Mouse (Mus musculus): ENCODE results near the gene Ccnl2. TPM values are rescaled to one million over a fixed set of nuclear protein-coding genes. Genes with fewer than 3 reads are reported as not detected.

Ccnl2 gene
- total and polyA plus RNA-seq, 3 experiments = 46.1 to 103 (median 48.6) TPM

GRCm38 (mm10) chr4:155769880-155770512 is 42.3 kb upstream of the Ccnl2 start (continued):
- no peak for TF ChIP-seq MEF2A (IDR thresholded peaks at IDR 0.05; ENCODE audit: extremely low read depth, insufficient replicate concordance, low read depth, low read length, poor library complexity, severe bottlenecking)
- no peak for TF ChIP-seq USF2 (IDR thresholded peaks at IDR 0.05; ENCODE audit: borderline replicate concordance in 1 of 2, insufficient read depth in 1 of 2, low read depth in 1 of 2, low read length in 2 of 2)
- peak; percentile 66; the same call in 1 of the 2 replicates for TF ChIP-seq MXI1 (IDR thresholded peaks at IDR 0.05; ENCODE audit: low read depth, low read length)
- TF ChIP-seq MYC (IDR thresholded peaks at IDR 0.05; ENCODE audit: low read depth, low read length) = no peak
- TF ChIP-seq SIN3A (IDR thresholded peaks at IDR 0.05; ENCODE audit: low read length) = peak; percentile 54; the same call in 1 of the 2 replicates
- no peak for TF ChIP-seq ZKSCAN1 (IDR thresholded peaks at IDR 0.05; ENCODE audit: low read depth, low read length)
- no peak for TF ChIP-seq ETS1 (IDR thresholded peaks at IDR 0.05; ENCODE audit: low read depth, low read length)
- peak; percentile 33; the same call in 1 of the 2 replicates for TF ChIP-seq ZC3H11A (IDR thresholded peaks at IDR 0.05; ENCODE audit: low read depth, low read length)
- TF ChIP-seq TAL1 (IDR thresholded peaks at IDR 0.05; ENCODE audit: low read length) = no peak

GRCm38 (mm10) chr4:155770626-155771025 is 41.7 kb upstream of the Ccnl2 start:
- TF ChIP-seq NELFE (IDR thresholded peaks at IDR 0.05; ENCODE audit: low read depth, low read length) (no peak), MAFK (IDR thresholded peaks at IDR 0.05; ENCODE audit: borderline replicate concordance, low read depth, low read length) (no peak), UBTF (IDR thresholded peaks at IDR 0.05; ENCODE audit: borderline replicate concordance, insufficient read depth, low read depth, low read length) (no peak), MAX (IDR thresholded peaks at IDR 0.05; ENCODE audit: low read length) (no peak), ELF1 (IDR thresholded peaks at IDR 0.05; ENCODE audit: low read depth, low read length) (no peak), SMC3 (IDR thresholded peaks at IDR 0.05; ENCODE audit: low read depth, low read length) (no peak), RCOR1 (IDR thresholded peaks at IDR 0.05; ENCODE audit: low read depth, low read length) (no peak), EP300 (IDR thresholded peaks at IDR 0.05; ENCODE audit: low read depth in 1 of 2, low read length in 2 of 2) (no peak), CHD1 (IDR thresholded peaks at IDR 0.05; ENCODE audit: low read depth, low read length) (no peak), RAD21 (IDR thresholded peaks at IDR 0.05; ENCODE audit: low read depth, low read length) (no peak), ZC3H11A (IDR thresholded peaks at IDR 0.05; ENCODE audit: low read depth, low read length) (no peak), ZNF384 (IDR thresholded peaks at IDR 0.05; ENCODE audit: low read depth, low read length) (no peak), TAL1 (IDR thresholded peaks at IDR 0.05; ENCODE audit: low read length) (no peak), CHD2 (IDR thresholded peaks at IDR 0.05; ENCODE audit: low read length) (no peak), TBP (IDR thresholded peaks at IDR 0.05; ENCODE audit: low read depth, low read length) (no peak), USF1 (IDR thresholded peaks at IDR 0.05; ENCODE audit: low read depth, low read length) (no peak), POLR2AphosphoS2 (IDR thresholded peaks at IDR 0.05; ENCODE audit: low read length) (no peak), USF2 (IDR thresholded peaks at IDR 0.05; ENCODE audit: borderline replicate concordance in 1 of 2, insufficient read depth in 1 of 2, low read depth in 1 of 2, low read length in 2 of 2) (no peak), NRF1 (IDR thresholded peaks at IDR 0.05; ENCODE audit: insufficient read depth, low read depth, low read length, poor library complexity, severe bottlenecking) (no peak), MYC (IDR thresholded peaks at IDR 0.05; ENCODE audit: low read depth, low read length) (no peak)
- Histone ChIP-seq H3K4me3 (ENCODE audit: control insufficient read depth in 1 of 2, insufficient read depth in 1 of 2, low read depth in 2 of 2, low read length in 2 of 2) (peak overlapping the region in 1 of 2 experiments; percentile 84; a peak in 1 of 4 replicates), H3K4me1 (ENCODE audit: control insufficient read depth in 1 of 2, insufficient read depth in 2 of 2, low read length in 2 of 2) (peaks cover 0 to 17% of the 10 kb centered on the region in 2 experiments; a peak in 2 of 4 replicates), H3K27ac (ENCODE audit: control insufficient read depth, low read depth, low read length) (no peak overlapping the region), H3K27me3 (ENCODE audit: control insufficient read depth in 1 of 2, insufficient read depth in 2 of 2, low read length in 2 of 2) (no peaks in the 10 kb centered on the region), H3K9me3 (replicated peaks; ENCODE audit: insufficient read depth, low read length) (no peaks in the 10 kb centered on the region), H3K9ac (ENCODE audit: control insufficient read depth, low read depth, low read length, poor library complexity, severe bottlenecking) (peak overlapping the region; percentile 97), H3K79me2 (ENCODE audit: control insufficient read depth, insufficient read depth, low read length, poor library complexity) (peaks cover 3% of the 10 kb centered on the region; the same call in 1 of the 2 replicates), H3K36me3 (ENCODE audit: control insufficient read depth in 1 of 2, insufficient read depth in 2 of 2, low read length in 2 of 2) (peaks cover 0 to 2% of the 10 kb centered on the region in 2 experiments; a peak in 1 of 4 replicates)
- DNase-seq (ENCODE audit: low read depth, low spot score) = no peak

All from MEL (cell line).